Mouse (Mus musculus) forebrain, embryonic 11.5 days (tissue): ENCODE data around the gene Nmur2. TPM values are rescaled to one million over a fixed set of nuclear protein-coding genes. Genes with fewer than 3 reads are reported as not detected.

ENCODE experiments used
- ATAC-seq: fragments of 200-750 bp; cut with Nextera tagmentation; replicated peaks from 2 replicates; pipeline ENCODE4 v1.8.0; 2017; ENCODE audit warnings: moderate TSS enrichment; ENCODE audit not compliant: low FRiP score
- DNase-seq: peaks from one replicate; pipeline ENCODE4 v3.0.0-alpha.2; 2017; ENCODE audit warnings: low spot score
- H3K27ac ChIP-seq: fragments of 300-500 bp; sonication (generic); 2 replicates; pipeline ENCODE4 v1.5.1; 2014; ENCODE audit warnings: low read depth, low read length
- H3K27me3 ChIP-seq: fragments of 300-500 bp; sonication (generic); 2 replicates; pipeline ENCODE4 v1.6.1; 2014; ENCODE audit warnings: mild to moderate bottlenecking, low read length, mixed read lengths; ENCODE audit not compliant: control insufficient read depth, insufficient read depth
- H3K36me3 ChIP-seq: fragments of 300-500 bp; sonication (generic); 2 replicates; pipeline ENCODE4 v1.6.1; 2014; ENCODE audit warnings: mild to moderate bottlenecking, low read length, moderate library complexity, mixed read lengths; ENCODE audit not compliant: control insufficient read depth, insufficient read depth
- H3K4me1 ChIP-seq: fragments of 300-500 bp; sonication (generic); replicated peaks from 2 replicates; pipeline ENCODE4 v1.6.1; 2014; ENCODE audit warnings: low read length, mixed read lengths; ENCODE audit not compliant: control insufficient read depth, insufficient read depth
- H3K4me2 ChIP-seq: fragments of 300-500 bp; sonication (generic); 2 replicates; pipeline ENCODE4 v1.6.1; 2014; ENCODE audit warnings: low read depth, mild to moderate bottlenecking, low read length, moderate library complexity, mixed read lengths; ENCODE audit not compliant: severe bottlenecking
- H3K4me3 ChIP-seq: fragments of 300-500 bp; sonication (generic); 2 replicates; pipeline ENCODE4 v1.5.1; 2014; ENCODE audit warnings: low read depth, low read length
- H3K9ac ChIP-seq: fragments of 300-500 bp; sonication (generic); 2 replicates; pipeline ENCODE4 v1.6.1; 2014; ENCODE audit warnings: low read length
- H3K9me3 ChIP-seq: fragments of 300-500 bp; sonication (generic); 2 replicates; pipeline ENCODE4 v1.6.1; 2016; ENCODE audit warnings: low read length, mixed read lengths; ENCODE audit not compliant: control insufficient read depth
- WGBS: fragments of 180-500 bp; shearing (Covaris S2); extraction: QIAGEN DNeasy Blood & Tissue Kit; methylation state at CpG from one replicate; pipeline ENCODE4 v1.1.7; 2014; 5-methylcytosine and 5-hydroxymethylcytosine counted together
- polyA plus RNA-seq: library from polyadenylated mRNA; unstranded; fragments of >200 nt; fragmentation: Nextera tagmentation; extraction: Ambion mirVana; gene quantifications from 2 replicates; pipeline ENCODE4 v1.2.1, GENCODE M21; 2014

The Nmur2 gene
- polyA plus RNA-seq, 1 experiment from 2014 or later = not detected

DNA sequence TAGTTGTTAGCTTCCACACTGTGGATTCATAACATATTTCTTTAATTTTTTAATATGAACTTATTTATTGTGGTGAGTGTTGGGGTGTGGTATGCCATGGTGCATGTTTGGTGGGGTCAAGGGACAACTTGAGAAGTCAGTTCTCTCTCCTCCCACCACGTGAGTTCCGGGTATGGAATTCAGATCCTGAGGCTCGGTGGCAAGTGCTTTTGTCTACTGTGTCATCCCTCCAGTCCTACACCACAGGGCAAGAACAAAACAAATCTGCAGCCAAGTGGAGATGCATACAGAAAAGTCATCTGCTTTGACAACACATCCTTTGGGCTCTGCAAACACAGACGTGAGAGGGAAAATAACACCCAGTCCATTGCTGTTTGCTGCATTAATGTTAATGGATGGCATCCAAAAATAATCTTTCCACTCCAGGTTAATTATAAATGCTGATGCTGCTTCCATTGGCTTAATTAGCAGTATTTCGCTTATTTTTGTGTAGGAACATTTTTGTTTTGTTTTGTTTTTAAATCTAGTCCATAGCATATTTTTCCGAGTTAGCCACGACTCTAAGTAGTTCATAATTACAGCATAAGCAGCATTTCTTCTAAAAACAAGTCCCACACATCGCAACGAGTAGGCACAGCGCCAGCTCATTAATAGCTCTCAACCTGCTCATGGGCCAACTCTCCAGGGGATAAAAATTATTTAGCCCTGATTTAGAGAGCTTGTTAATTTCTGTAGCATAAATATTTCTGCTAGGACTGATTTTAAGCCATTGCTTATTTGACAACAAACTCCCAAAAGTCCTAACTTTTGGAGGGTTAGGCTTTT, 14.9 kb downstream of the Nmur2 start:
- DNase-seq (no peak), ATAC-seq (no peak)
- WGBS = 81% methylated on average over 10 of the region's 10 CpGs
- no peak overlapping the region for H3K4me3 ChIP-seq
- no peak overlapping the region for H3K27ac ChIP-seq
- no peak overlapping the region for H3K4me2 ChIP-seq
- no peaks in the 10 kb centered on the region for H3K9me3 ChIP-seq
- no peaks in the 10 kb centered on the region for H3K4me1 ChIP-seq
- no peaks in the 10 kb centered on the region for H3K27me3 ChIP-seq
- no peaks in the 10 kb centered on the region for H3K36me3 ChIP-seq
- no peak overlapping the region for H3K9ac ChIP-seq

DNA sequence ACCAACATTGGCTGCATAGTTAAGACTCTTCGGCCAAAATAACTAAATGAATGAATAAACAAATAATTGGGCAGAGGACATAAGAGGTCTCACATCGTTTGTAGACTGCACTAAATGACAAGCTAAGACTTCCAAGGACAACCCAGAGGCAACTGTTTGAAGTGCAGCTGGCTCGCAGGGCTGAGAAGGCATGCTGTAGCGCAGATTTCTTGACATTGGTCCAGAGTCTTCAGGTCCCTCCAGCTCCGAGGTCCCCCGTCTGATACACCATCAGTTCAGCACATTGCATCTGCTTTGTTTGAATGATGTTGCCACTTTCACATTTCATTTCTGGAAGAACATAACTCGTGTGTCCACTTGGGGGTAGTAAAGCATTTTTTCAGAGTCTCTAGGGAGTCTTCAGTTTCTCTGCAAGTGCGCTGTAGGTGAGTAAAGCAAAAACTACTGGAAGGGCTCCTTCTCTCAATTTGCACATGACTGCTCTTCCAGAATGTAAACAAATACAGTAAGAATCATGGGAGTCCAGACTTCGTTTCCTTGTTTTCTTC, 27.2 kb downstream of the Nmur2 start:
- Histone ChIP-seq H3K27me3 (no peaks in the 10 kb centered on the region), H3K36me3 (no peaks in the 10 kb centered on the region), H3K4me2 (no peak overlapping the region), H3K4me3 (no peak overlapping the region), H3K9ac (no peak overlapping the region), H3K4me1 (no peaks in the 10 kb centered on the region), H3K27ac (no peak overlapping the region), H3K9me3 (no peaks in the 10 kb centered on the region)
- ATAC-seq (no peak), DNase-seq (no peak)
- WGBS = 63% methylated on average over 9 of the region's 9 CpGs

DNA sequence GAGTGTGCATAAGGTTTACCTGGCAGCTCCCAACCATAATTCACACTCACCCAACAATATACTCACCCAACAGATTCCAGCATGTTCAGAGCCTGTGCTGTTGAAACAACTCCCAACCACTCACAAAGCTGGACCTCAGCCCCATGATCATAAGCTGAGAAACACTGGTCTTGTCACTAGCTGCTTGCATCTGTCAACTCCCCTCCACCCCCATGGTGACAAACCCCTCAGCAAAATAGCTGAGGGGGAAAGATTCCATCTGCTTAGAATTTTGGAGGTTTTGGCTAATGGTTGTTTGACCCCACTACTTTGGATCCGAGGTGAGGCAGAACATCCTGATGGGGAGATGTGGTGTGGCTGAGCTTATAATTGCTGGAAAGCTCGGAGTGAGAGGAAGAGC, 28.4 kb downstream of the Nmur2 start:
- H3K4me1 ChIP-seq = no peaks in the 10 kb centered on the region
- no peak overlapping the region for H3K9ac ChIP-seq
- no peak overlapping the region for H3K4me2 ChIP-seq
- H3K27me3 ChIP-seq = no peaks in the 10 kb centered on the region
- 76% methylated on average over 2 of the region's 2 CpGs for WGBS
- H3K9me3 ChIP-seq = no peaks in the 10 kb centered on the region
- DNase-seq (no peak), ATAC-seq (no peak)
- no peak overlapping the region for H3K27ac ChIP-seq
- H3K4me3 ChIP-seq = no peak overlapping the region
- H3K36me3 ChIP-seq = no peaks in the 10 kb centered on the region

DNA sequence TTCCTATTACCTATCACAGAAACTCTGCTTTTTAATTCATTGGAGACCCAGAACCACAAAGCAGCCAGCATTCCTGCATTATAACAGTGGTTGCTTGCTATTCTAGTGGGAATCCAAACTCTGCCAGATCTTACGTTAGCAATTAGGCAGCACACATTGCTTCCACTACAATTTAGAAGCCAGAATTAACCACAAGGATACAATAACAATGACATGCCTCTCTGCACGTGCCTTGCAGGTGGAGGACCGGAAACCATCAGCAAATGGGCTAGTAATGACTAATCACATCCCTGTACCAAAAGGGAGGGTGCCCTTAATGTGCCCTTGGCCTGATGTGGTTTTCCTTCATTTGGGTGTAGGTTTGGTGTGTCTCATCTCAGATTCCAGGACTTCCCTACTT, 32.5 kb downstream of the Nmur2 start:
- no peaks in the 10 kb centered on the region for H3K9me3 ChIP-seq
- no peak overlapping the region for H3K4me2 ChIP-seq
- no peak overlapping the region for H3K4me3 ChIP-seq
- ATAC-seq (no peak), DNase-seq (no peak)
- 60% methylated on average over 3 of the region's 3 CpGs for WGBS
- no peak overlapping the region for H3K27ac ChIP-seq
- H3K27me3 ChIP-seq = no peaks in the 10 kb centered on the region
- H3K4me1 ChIP-seq = no peaks in the 10 kb centered on the region
- H3K9ac ChIP-seq = no peak overlapping the region
- H3K36me3 ChIP-seq = no peaks in the 10 kb centered on the region

DNA sequence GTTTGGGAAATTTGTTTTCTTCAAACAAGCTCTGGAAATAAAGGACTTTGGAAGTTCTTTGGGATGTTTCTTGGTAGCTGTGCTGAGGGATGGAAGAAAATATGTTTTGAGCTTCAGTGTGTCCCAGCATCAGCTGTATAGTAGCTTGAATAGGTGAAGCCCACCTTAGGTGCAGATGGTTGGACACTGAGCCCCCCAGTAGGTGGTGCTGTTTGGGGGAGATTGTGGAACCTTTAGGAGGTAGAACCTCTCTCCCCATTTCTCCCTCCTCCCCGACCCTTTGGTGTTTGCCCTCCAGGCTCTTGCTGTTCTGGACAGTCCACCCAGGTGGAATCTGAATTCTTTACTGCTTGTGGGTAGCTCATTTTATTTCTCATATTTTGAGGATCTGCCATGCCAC, 48.0 kb downstream of the Nmur2 start:
- 55% methylated on average over 1 of the region's 1 CpGs for WGBS

GRCm38 (mm10) chr11:55992148-55992547, 48.7 kb downstream of the Nmur2 start:
- Histone ChIP-seq H3K4me2 (no peak overlapping the region), H3K27me3 (no peaks in the 10 kb centered on the region), H3K4me1 (no peaks in the 10 kb centered on the region), H3K9me3 (no peaks in the 10 kb centered on the region), H3K36me3 (no peaks in the 10 kb centered on the region), H3K9ac (no peak overlapping the region), H3K4me3 (no peak overlapping the region), H3K27ac (no peak overlapping the region)
- no peak for ATAC-seq
- WGBS = 78% methylated on average over 3 of the region's 3 CpGs
- no peak for DNase-seq

More for the DNA sequence above, 48.0 kb downstream of the Nmur2 start:
- Histone ChIP-seq H3K9me3 (no peaks in the 10 kb centered on the region), H3K4me1 (no peaks in the 10 kb centered on the region), H3K4me3 (no peak overlapping the region), H3K4me2 (no peak overlapping the region), H3K9ac (no peak overlapping the region), H3K36me3 (no peaks in the 10 kb centered on the region), H3K27ac (no peak overlapping the region), H3K27me3 (no peaks in the 10 kb centered on the region)
- ATAC-seq = no peak
- no peak for DNase-seq

GRCm38 (mm10) chr11:55991505-55992066, 49.2 kb downstream of the Nmur2 start:
- ATAC-seq (no peak), DNase-seq (peak; percentile 71)
- Histone ChIP-seq H3K4me1 (no peaks in the 10 kb centered on the region), H3K36me3 (no peaks in the 10 kb centered on the region), H3K27ac (no peak overlapping the region), H3K4me3 (no peak overlapping the region), H3K9me3 (no peaks in the 10 kb centered on the region), H3K4me2 (no peak overlapping the region), H3K9ac (no peak overlapping the region), H3K27me3 (no peaks in the 10 kb centered on the region)
- WGBS = 15% methylated on average over 8 of the region's 8 CpGs

DNA sequence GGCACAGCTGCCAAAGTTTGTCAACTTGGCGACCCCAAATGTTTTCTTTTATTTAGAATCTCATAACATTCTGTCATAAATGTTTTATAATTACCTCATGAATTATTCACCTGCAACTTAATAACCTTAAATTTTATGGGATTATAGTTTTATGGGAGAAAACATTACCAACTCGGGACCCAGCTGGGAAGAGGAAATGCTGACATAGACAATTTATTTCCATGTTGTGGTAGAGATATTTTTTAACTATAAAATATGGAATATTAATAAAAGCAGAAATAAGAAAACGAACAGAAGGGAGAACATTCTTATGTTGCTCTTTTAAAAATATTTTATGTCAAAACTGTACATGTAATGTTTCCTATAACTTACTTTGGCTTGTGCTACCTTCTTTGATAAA, 56.2 kb downstream of the Nmur2 start:
- Histone ChIP-seq H3K27me3 (no peaks in the 10 kb centered on the region), H3K4me1 (no peaks in the 10 kb centered on the region), H3K27ac (no peak overlapping the region), H3K36me3 (no peaks in the 10 kb centered on the region), H3K9ac (no peak overlapping the region), H3K9me3 (no peaks in the 10 kb centered on the region), H3K4me3 (no peak overlapping the region), H3K4me2 (no peak overlapping the region)
- DNase-seq (no peak), ATAC-seq (no peak)
- WGBS = 78% methylated on average over 3 of the region's 3 CpGs
